Mouse (Mus musculus) frontal cortex, postnatal 25 days (tissue): ENCODE measurements around the gene Bcl2l11.

Source experiments
- DNase-seq, 2 experiments: peaks; one replicate each; pipeline ENCODE4 v3.0.0; 2022; ENCODE audit warnings: low spot score in 2 of 2

The Bcl2l11 gene

GRCm38 (mm10) chr2:128211022-128211880 is 85.4 kb downstream of the Bcl2l11 start:
- DNase-seq = no peak

- DNase-seq = no peak
These were observed 86.0 kb downstream of the Bcl2l11 start for GRCm38 (mm10) chr2:128211881-128212209.
